Mouse (Mus musculus): Measurements from ENCODE around the gene Npc1l1.

DNA sequence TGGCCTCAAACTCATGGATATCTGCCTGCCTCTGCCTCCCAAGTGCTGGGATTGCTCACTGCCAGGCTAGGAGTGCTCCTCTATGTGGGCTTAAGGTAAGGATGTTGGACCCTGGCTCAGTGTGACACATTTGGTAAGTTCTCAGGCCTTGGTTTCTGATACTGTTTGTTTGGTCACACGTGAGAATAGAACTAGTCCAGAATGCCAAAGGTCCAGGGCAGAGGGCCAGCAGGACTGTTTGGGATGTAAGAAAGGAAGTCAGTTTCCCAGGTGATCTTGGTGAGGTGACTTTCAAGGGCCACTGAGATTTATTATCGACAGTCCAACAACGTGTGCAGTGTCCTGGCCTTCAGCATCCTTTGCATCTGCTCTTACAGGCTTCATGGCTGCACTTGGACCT is 46.5 kb upstream of the Npc1l1 start:
- TF ChIP-seq CTCF (IDR thresholded peaks at IDR 0.05; ENCODE audit: low read depth, low read length) (no peak), POLR2A (IDR thresholded peaks at IDR 0.05; ENCODE audit: extremely low read depth, insufficient read depth, low read length) (no peak)

Data from liver, adult 2 months (tissue).